Mouse (Mus musculus) CD4-positive, CD25-positive, alpha-beta regulatory T cell, adult 4 months (primary cell): Measurements from ENCODE around the gene Brf1. TPM values are rescaled to one million over a fixed set of nuclear protein-coding genes. Genes with fewer than 3 reads are reported as not detected.

Experiments used
- ATAC-seq: one replicate; pipeline ENCODE4 v1.8.0; 2017
- polyA plus RNA-seq, 2 experiments: library from polyadenylated mRNA; unstranded; fragments of 100-300 nt; shearing (Covaris generic); gene quantifications; one replicate each; pipeline ENCODE4 v1.2.1; 2017

Brf1 gene
- polyA plus RNA-seq, 2 experiments from 2014 or later = 26.9 to 32.7 TPM

DNA sequence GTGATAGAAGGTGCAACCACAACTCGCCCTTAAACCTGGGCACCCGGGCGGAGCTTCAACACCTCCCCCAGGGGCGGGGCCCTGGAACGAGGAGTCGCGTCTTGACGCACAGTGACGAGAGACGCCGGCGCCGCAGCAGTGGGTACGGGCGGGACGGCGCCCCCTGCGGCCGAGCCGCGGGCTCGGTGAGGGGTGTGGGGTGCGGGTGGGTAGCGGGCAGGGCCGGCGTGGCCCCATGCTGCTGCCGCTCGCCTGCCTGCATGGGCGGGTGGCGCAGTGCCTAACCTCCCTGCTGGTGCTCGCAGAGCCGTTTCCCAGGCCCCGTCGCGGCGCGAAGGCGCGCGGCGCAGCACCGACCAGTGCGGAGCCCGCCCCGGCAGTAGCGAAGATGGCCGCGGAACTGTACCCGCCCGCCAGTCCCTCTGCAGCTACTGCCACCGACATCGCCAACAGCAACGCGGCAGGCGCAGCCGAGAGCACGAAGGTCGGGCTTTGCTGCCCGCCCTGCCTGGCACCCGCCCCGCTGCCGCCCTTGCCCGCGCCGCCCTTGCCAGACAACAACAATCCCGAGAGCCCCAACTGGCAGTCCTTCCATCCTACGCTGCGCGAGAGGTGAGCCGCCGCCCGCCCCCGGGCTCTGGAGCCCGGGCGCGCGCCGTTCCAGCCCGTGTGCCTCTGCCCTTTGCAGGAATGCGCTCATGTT, 24.0 kb downstream of the Brf1 start, which contains the start of gene Btbd6:
Btbd6 (plus strand) TSS at position 112 of the 703 bp plus-strand sequence.
- peak; percentile 97 for ATAC-seq

- no peak for ATAC-seq
Observed at GRCm38 (mm10) chr12:112974736-112975135, 25.8 kb downstream of the Brf1 start.

- ATAC-seq = no peak
Observed at GRCm38 (mm10) chr12:112969616-112970015, 30.9 kb downstream of the Brf1 start.

GRCm38 (mm10) chr12:112968943-112969342, 31.6 kb downstream of the Brf1 start:
- ATAC-seq = no peak

- no peak for ATAC-seq
Observed at GRCm38 (mm10) chr12:112965783-112966182, 34.7 kb downstream of the Brf1 start.

DNA sequence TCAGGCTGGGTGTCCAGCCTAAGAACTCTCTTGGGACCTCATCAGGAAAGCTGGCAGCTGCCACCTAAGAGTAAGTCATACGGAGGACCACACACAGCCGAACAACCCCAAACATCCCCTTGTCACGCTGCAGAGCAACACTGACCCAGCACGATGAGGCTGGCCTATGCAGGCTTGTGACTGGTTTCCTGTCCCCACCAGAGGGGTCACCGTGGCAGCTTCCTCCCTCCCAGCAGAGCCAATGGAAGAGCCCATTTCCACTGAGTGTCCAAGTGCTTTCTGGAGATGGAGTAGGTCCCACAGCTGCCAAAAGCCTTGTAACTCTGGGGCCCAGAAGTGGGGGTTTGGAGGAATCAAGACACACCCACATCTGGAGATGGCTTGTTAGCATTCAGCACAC, 38.6 kb downstream of the Brf1 start:
- ATAC-seq = no peak

- ATAC-seq = no peak
Observed at GRCm38 (mm10) chr12:112961428-112961827, 39.1 kb downstream of the Brf1 start.

DNA sequence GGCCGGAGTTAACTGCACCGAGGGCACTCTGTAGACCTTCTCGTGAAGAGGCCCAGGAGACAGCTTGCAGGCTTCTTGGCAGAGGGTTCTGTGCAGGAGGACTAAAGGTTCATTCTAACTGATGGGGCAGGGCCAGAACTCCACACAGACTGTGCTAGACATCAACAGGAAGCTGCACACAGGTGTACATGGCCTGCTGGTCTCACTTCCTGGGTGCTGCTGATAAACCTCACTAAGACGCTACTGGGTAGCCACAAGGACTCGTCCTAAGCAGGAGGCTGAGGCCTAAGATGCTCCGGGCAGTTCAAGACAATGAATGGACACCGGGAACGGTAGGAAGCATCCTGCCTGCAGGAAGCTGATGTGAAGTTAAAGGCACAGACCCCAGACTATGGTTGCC, 41.1 kb downstream of the Brf1 start:
- ATAC-seq = peak; percentile 91

DNA sequence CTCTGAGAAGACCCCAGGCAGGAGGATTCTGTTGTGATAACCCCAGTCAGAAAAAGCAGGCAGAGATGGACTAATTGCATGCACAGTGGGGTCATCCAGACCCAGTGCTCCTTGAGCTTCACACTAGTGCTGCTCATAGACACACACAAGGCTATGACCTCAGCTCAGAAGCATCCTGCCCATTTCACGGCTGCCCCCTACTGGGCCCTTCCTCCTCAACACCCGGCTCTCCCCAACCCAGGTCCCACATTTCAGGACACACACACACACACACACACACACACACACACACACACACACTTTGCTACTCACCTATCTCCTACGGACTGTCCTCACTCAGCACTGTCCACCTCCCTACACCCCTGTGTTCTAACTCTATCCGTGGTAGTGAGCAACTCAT, 42.2 kb downstream of the Brf1 start:
- peak; percentile 67 for ATAC-seq

GRCm38 (mm10) chr12:112955800-112956199, 44.7 kb downstream of the Brf1 start:
- peak; percentile 51 for ATAC-seq

DNA sequence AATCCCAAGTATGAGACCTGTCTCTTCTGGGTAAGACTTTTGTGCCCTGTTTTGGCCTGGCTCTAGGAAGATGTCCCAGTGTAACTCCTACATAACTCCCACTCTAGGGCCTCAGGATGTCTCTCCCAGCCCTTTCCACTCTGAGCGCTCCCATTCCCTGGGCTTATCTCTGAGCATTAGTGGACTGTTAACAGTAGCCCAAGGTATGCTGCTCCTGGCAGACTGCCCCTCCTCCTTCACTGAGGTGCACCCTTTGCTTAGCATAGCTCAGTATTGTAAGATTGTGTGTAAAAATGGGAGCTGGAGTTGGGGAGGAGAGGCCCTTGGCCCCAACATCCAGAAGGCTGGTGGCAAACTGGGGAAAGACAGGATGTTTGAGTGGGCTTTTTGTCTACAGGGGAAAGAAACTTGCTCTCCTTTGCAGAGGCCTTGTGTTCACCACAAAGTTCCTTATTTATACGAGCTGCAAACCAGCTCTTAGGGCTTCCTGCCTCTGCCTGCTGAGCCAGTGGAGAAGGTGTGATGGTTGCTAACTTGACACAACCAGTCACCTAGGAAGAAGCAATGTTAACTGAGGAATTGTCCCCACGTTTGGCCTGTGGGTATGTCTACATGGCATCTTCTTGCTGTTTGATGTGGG, 47.5 kb downstream of the Brf1 start:
- ATAC-seq = no peak

GRCm38 (mm10) chr12:112952433-112952832, 48.1 kb downstream of the Brf1 start:
- no peak for ATAC-seq

GRCm38 (mm10) chr12:112951150-112951842, 49.2 kb downstream of the Brf1 start:
- ATAC-seq = no peak

DNA sequence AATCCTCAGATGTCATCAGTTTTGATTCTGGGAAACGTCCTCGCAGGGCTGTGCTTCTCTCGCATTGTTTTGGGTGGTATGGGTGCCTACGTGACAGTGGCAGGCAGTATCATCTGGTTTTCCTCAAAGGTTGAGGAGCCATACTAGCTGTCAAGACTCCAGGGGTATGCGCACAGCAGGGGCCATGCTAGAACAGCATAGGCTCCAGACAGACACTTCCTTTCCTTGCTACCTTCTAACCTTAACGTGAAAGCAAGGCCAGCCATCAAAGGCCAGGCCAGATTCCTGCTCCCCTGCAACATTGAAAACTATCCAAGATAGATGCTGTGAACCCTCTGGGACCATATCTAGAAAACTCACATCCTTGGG, 49.8 kb downstream of the Brf1 start:
- ATAC-seq = peak; percentile 10

DNA sequence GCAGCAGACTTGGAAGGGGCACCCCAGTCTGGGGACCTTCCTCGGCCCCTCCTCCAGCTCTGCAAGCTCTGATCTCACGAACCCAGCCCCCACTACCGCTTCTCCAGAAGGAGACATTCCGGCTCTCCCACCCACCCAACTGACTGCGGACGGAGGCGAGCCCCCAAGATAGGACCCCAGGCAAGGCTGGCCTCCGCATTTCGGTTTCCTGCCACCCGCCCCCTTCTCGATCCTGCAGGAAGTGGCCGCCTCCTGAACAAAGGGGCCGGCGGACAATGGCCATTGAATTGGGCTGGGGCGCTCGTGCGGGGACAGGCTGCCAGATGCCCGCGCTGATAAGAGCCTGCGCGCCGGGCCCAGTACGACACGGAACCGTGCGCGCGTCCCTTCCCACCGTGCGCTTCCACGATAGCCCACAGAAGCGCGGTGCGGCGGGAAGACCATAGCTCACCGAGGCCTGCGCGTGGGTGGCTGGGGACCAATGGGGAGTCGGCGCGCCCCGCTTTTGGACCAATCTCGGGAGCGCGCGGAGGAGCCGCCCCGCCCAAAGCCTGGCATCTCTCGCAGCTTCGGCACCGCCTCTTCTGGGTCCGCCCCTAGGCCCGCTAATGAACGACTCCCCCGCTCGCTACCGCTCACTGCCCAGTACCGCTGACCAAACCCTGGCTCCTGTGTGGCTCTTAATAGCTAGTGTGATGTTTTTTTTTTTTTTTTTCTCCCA, 50.3 kb downstream of the Brf1 start:
- ATAC-seq = peak; percentile 85

DNA sequence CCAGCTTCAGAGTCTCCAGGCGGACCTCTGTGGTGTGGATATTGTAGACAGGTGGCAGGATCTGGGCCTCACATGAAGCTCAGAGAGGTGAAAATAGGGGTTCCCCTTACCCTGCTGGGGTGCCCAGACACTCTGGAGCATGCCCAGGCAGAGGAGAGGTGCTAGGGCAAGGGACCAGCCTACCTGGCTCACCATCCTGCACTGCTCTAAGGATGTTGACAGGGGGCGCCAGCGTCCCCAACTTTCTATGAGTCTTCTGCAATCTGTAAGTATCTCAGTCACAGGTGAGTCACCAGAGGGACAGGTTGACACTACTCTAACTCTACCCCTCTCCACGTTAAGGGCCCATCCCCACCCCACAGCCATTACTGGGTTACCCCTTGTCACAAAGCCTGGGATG, 53.2 kb downstream of the Brf1 start:
- peak; percentile 38 for ATAC-seq

DNA sequence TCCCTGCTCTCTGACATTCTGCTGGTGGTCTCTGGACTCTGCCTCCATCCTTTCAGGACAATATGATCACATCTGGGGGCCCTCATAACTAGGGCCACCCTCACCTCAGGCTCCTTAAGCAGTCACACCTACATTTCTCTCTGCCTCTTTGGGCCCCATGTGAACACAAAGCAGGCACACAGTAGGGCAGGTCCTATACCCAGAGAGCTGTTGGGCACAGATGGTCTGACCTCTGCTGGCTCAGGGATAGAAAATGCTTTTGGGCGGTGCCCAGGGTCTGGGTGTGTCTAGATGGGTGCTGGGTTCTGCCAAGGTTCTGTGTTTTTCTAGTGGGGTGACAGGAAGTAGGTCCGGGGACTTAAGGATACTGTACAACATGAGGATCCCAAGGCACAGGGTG, 56.8 kb downstream of the Brf1 start:
- ATAC-seq = no peak

DNA sequence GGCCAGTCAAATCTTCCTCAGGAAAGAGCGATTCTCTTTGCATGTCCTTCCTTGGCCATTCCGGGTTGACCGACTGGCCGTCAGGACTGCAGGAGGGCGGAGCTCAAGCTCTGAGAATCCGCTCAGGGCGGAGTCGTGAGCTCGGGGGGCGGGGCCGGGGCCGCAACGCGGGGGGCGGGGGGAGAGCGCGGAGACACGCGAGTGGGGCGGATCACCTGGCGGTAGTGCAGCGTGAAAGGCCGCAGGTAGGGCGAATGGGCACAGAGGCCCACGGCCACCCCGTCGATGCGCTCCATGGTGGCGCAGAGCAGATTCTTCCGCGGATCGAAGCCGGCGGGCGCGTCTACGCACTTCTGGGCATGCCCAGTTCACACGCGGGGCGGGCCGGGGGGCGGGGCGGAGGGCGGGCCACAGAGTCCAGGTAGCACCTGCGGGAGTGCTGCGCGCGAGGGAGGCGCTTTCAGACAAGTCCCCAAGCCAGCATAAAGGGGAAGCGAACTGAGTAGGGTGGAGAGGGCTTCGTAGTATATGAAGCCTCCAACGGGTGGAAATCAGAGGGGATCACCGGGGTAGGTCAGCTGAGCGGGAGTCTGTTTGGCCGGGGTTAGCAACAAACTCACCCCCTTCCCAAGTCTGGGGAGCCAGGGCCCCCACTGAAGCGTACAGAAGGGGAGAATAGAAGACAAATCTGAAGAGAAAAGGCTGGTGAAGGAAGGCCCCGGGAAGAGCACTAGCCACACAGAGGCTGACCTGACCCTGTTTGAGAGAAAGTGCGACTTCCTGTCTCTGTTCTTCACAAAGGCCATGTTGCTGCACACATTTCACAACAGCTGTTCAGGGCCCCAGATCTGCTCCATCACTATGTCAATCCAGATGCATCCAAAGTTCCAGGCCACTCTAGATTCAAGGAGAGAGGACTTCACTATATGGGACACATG, 58.5 kb downstream of the Brf1 start, which contains the start of gene Nudt14:
Nudt14 (minus strand) TSS at position 349 of the 938 bp plus-strand sequence.
- ATAC-seq = peak; percentile 88

- ATAC-seq = no peak
Observed at GRCm38 (mm10) chr12:112941156-112941775, 59.2 kb downstream of the Brf1 start.

GRCm38 (mm10) chr12:112940710-112941109, 59.8 kb downstream of the Brf1 start:
- ATAC-seq = no peak

GRCm38 (mm10) chr12:112940238-112940637, 60.3 kb downstream of the Brf1 start:
- no peak for ATAC-seq
